Mouse (Mus musculus) spleen, adult 2 months (tissue): ENCODE data around the gene Pcdh15.

ENCODE experiments used
- CTCF ChIP-seq: fragments of 200-500 bp; IDR thresholded peaks from 2 replicates; pipeline ENCODE4 v1.5.1; 2011; ENCODE audit warnings: mild to moderate bottlenecking, inconsistent platforms; ENCODE audit not compliant: insufficient read depth, insufficient read length, insufficient replicate concordance; ENCODE audit errors: extremely low read depth
- POLR2A ChIP-seq: fragments of 200-500 bp; IDR thresholded peaks from 2 replicates; pipeline ENCODE4 v1.6.1; 2011; ENCODE audit warnings: low read depth, low read length, inconsistent platforms

GRCm38 (mm10) chr10:74053059-74053458 is 953.9 kb downstream of the Pcdh15 start:
- no peak for TF ChIP-seq POLR2A
- no peak for TF ChIP-seq CTCF
